Mouse (Mus musculus) spleen, embryonic (tissue): ENCODE measurements at regions not wholly inside any gene's neighbourhood (a gene's known extent, or its start where the extent isn't known, plus 50 kb on each side); places are given as distances from the start of the nearest gene placed in this dataset.

Source experiments
- CTCF ChIA-PET: fragments of 350-600 bp; sonication (Branson Sonifier 250); formaldehyde crosslinking; loops from one replicate; lab custom pipeline; 2022; lab: Charles Lee

DNA sequence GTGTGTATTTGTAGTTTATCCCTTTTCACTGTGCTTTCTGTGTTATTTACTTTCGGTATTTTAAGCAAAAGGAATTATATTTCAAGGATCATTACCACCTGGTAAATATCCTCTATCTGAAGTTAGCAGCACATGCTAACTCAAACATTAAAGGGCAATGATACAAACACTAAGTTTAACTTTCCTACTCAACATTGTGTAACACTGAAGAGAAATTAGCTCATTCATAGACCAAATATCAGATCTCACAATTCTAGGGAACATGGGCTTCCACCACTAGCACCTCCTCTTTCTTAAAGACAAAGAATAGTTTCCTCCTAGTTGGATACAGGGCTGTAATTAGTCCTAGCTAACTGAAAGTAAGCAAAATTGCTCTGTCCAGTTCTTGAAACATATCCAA, 377.4 kb downstream of the Kcnj2 start:
- CTCF ChIA-PET: no interaction called here

GRCm38 (mm10) chr11:111444791-111445190, 378.8 kb downstream of the Kcnj2 start:
- CTCF ChIA-PET: no interaction called here

- CTCF ChIA-PET: no interaction called here
Measured at GRCm38 (mm10) chr11:111445764-111446163, 379.8 kb downstream of the Kcnj2 start.

DNA sequence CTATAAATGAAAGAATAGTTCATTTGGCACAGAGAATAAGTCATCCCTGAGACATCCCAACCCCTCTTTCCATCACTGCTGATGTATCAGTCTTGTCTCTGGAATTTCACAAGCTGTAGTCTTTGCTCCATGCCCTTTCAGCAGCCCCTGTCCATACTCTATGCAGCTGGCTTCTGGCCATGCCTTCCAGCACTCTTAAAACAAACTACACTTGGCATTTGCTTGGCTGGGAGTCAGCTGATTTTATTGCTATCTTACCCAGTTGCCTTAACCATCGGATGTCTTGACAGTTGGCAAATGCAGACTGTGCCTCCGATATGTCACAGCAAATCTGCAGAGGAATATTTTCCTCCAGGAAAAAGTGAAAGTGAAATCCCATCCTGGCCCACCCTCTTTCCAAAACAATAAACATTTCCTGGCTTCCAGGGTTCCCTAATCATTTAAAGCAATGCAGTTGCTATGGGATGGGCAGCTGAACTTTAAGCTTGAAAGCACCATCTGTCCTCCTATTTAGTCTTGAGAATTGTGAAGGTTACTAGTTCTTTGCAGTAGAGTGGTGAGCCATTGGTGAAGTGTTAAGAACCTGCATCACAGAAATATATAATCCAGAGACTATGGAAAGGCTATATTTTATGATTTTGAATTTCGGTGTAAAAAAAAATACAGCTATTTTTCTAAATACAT, 385.0 kb downstream of the Kcnj2 start:
- CTCF ChIA-PET: interaction anchor here (0.6 kb wide), 1 partner anchor 154 kb away, joined by 11 read pairs; no protein-coding TSS in a partner anchor

GRCm38 (mm10) chr11:111460046-111460445, 394.1 kb downstream of the Kcnj2 start:
- CTCF ChIA-PET: no interaction called here

GRCm38 (mm10) chr11:111484981-111485380, 419.0 kb downstream of the Kcnj2 start:
- CTCF ChIA-PET: no interaction called here

DNA sequence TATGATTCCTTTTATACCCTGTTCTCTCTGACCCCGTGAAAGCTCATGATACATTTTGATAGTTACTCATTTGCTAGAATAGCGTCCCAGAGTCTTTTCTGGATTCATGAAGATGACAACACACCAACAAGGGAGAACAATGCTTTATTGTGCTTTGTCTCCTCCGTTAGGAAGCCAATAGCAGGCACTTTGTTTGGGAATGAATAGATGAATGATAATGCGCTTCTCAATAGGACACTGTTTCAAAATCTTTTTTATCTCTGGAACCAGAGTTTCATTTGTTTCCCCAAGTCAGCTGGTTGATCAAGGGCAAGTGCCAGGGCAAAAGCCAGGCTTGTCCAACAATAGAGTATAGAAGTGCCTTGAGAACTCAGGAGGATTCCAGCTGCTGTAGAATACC, 446.5 kb downstream of the Kcnj2 start:
- CTCF ChIA-PET: no interaction called here

- CTCF ChIA-PET: no interaction called here
Measured at GRCm38 (mm10) chr11:111522716-111523115, 456.8 kb downstream of the Kcnj2 start.

DNA sequence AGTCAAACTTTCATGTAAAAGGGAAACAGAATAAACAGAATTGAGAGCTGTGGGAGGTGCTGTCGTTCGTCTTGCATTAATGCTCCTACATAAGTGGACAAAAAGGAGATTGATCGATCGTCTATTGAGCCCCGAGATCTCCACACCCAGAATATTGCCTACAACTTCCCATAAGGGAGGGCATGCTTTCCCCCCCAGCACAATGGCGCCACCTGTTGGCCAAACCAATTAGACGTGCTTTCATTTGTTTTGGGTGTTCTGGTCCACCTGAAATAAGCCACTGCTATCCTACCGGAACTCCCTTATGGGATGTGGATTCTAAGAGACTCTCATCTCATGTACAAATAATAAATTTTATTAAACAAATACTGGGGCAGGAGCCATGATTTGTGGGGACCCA, 457.5 kb downstream of the Kcnj2 start:
- CTCF ChIA-PET: no interaction called here

- CTCF ChIA-PET: no interaction called here
Measured at GRCm38 (mm10) chr11:111526010-111526742, 460.2 kb downstream of the Kcnj2 start.

DNA sequence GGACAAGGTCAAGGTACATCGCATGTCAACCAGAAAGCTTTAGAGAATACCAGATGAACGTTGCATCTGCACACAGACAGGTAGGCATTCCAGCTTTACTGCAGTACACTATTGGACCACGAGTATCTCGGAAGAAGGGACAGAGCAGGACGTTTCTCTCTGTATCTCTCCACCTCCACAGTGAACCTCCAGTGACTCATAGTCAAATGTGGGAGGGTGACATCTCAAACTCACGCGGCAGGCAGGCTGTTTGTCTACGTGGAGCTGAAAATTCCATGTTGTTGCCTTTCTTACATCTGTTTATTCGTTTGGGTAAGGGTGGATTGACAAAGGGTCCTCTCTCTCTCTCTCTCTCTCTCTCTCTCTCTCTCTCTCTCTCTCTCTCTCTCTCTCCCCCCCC, 463.6 kb downstream of the Kcnj2 start:
- CTCF ChIA-PET: no interaction called here

GRCm38 (mm10) chr11:111530912-111531311, 464.9 kb downstream of the Kcnj2 start:
- CTCF ChIA-PET: no interaction called here

- CTCF ChIA-PET: interaction anchor here (0.5 kb wide), 1 partner anchor 722 kb away, joined by 4 read pairs; no protein-coding TSS in a partner anchor
Measured at GRCm38 (mm10) chr11:111532457-111532856, 466.5 kb downstream of the Kcnj2 start.

DNA sequence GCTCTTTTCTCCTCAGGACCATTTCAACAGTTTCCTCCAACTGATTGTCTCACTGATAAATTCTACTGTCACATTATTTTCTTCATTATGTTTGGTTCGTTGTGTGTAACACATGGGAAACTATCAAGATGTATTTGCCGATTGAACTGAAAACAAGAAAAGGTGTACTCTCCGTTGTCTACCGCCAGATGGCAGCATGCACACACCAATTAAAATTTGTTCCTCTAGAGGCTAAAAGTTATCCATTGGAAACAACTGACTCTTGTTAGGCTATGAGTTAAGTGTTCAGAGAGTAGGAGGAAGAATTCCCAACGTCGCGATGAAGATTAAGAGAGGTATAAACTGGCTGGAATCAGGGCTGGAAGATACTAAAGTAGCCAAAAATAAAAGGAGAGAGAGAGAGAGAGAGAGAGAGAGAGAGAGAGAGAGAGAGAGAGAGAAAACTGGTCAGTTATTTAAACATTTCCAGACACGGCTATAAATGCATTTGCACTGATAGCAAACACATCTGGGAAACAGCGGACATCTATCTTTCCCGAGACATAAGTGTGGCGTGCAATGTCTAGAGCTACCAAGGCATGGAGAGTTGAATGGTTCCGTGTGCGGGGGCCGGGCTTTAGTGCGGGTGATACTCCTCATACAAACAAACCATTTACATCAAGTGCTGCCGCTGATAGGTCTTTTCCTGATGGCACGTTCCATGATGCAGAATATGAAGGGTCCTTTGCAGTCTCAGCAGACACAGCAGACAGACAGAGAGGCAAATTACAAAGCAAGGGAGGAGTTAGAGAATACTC, 470.3 kb downstream of the Kcnj2 start:
- CTCF ChIA-PET: interaction anchor here (0.5 kb wide), 1 partner anchor 1676 kb away, joined by 3 read pairs; no protein-coding TSS in a partner anchor

- CTCF ChIA-PET: interaction anchor here (0.6 to 1.4 kb wide), 2 partner anchors 1580 to 1627 kb away, joined by 3 read pairs; no protein-coding TSS in a partner anchor
Measured at GRCm38 (mm10) chr11:111537654-111538053, 471.7 kb downstream of the Kcnj2 start.

DNA sequence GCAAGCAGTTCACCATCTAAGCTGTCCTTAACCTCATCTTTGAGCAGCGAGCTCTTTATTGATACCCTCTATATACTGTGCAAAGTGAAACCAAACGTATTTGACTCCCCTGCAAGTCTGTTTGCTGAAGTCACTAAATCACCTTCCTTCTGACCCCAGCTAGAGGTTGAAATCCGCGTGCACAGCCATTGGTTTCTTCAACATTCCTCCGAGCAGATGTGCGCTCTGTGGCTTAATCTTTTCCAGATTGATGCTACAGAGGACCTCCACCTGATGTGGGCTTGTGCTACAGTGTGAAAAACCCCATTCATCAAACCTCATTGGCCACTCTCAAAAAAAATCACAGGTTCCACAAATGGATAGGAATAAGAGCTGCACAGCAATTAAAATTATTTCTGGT, 474.0 kb downstream of the Kcnj2 start:
- CTCF ChIA-PET: no interaction called here

DNA sequence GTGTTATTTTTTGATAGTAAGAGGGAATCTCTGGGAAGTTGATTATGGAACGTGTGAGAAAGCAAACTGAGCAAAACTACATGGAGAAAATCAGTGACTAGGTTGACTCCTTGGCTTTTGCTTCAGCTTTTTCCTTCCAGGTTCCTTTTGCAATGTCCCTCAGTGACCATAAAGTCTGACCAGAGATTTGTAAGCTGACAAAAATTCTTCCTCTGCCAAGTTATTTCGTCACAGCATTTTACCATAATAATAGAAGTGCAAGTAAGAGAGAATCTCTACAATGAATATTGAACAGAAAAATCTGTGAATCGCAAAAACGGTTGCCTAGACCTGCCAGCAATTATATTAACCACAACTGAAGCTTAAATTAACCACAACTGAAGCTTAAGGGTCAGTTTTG, 479.3 kb downstream of the Kcnj2 start:
- CTCF ChIA-PET: no interaction called here

- CTCF ChIA-PET: no interaction called here
Measured at GRCm38 (mm10) chr11:111555131-111555530, 489.2 kb downstream of the Kcnj2 start.

- CTCF ChIA-PET: no interaction called here
Measured at GRCm38 (mm10) chr11:111555615-111556014, 489.7 kb downstream of the Kcnj2 start.

DNA sequence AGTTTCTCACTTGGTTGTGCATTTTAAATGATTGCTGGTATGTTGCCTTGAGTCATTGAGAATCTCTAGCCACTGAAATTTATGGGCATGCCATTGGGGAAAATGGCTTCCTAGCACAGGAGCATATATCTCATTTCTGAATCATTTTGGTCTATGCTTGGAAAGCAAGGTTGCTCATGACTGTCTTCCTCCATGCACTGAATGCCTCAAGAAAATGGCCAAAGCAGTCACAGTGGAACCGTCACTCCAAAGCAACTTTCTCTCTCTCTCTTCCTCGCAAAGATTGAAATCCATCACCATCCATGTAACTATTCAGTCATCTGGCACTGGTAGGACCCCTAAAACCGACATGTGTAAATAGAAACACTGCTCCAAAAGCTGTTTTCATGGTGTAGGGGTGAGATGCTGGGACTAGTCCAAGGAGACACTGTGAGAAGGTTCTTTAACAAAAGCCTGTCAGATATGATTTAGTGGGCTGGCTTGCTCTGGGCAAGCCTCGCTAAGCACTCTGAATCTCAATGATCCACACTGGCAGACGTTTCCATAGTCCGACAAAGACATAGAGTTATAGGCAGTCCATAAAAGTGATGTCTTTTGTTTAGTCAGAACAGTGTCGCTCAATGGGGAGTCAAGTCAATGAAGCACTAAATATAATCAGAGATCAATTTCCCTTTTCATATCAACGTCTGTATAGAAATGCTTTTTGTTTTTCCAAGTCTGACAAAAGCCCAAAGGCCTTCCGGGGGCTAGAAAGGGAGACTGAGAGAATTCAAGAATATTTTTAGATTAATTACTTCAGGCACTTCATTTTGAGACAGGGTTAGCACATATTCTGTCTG, 492.6 kb downstream of the Kcnj2 start:
- CTCF ChIA-PET: no interaction called here

DNA sequence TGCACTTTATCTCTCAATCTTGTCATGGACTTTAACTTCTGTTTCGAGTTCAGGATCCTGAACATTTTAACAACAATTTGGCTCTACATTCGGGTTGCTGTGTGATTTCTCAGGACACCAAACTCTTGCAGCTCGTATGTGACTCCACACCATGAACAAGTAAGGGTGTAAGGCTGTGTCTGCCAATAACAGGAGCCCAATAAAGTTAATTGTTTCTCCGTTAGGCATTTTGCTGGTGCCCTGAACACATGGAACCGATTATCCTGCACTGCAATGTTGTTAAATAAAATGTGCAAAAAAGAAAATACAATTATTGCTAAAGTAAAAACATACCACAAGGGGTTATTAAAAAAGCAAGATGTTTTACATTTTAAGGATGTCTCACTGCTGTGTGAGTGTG, 497.2 kb downstream of the Kcnj2 start:
- CTCF ChIA-PET: no interaction called here
